Mouse (Mus musculus): ENCODE results near the gene Alkbh4.
"Not testable (repeated sequence)": the region's sequence is repeated elsewhere in the genome, so short reads cannot be mapped to it uniquely, and the experiment has no call there.

- not testable (repeated sequence) for TF ChIP-seq CTCF (IDR thresholded peaks at IDR 0.05; ENCODE audit: extremely low read depth, insufficient read depth, insufficient read length, insufficient replicate concordance); POLR2A (IDR thresholded peaks at IDR 0.05; ENCODE audit: low read depth, low read length)
These were observed 24.1 kb downstream of the Alkbh4 start for GRCm38 (mm10) chr5:136160084-136160483.

Measured in spleen, adult 2 months (tissue).